Mouse (Mus musculus): ENCODE data around the gene Lin7c.

Gene Lin7c

DNA sequence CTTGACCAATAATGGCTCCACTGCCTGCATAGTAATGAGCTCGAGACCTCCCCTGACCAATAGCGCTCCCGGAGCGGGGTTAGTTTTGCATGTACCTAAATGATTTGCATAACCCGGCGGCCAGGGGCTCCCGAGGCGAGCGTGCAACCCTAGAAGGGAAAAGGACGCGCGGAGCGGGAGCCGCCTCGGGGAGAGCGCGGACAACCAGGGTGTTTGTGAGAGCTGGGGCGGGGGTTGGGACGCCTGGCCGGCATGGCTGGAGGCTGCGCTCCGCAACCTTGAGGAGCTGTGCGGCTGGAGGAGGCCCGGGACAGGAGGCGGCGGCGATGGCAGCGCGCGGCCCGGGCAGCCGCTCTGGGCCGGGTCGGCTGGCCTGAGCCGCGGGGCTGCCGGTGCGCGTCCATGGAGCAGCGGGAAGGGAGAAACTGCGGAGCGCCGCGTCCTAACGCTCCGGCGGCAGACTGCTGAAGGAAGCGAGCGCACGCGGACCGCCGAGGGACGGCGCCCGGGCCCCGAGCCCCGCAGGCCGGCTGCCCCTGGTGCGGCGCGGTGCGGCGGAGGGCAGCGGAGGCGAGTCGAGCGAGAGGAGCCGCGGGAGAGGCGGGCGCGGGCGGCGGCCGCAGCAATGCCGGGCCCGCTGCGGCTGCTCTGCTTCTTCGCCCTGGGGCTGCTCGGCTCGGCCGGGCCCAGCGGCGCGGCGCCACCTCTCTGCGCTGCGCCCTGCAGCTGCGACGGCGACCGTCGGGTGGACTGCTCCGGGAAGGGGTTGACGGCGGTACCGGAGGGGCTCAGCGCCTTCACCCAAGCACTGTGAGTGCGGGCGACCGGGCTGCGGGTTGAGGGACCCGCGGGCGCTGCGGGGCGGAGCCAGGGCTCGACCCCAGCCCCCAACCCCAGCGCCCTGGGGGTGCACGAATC is 27.1 kb downstream of the Lin7c start, which contains the start of gene Lgr4:
Lgr4 (plus strand) TSS at position 152 of the 918 bp plus-strand sequence.
- peak; percentile 99 for DNase-seq (ENCODE audit: low spot score)

DNA sequence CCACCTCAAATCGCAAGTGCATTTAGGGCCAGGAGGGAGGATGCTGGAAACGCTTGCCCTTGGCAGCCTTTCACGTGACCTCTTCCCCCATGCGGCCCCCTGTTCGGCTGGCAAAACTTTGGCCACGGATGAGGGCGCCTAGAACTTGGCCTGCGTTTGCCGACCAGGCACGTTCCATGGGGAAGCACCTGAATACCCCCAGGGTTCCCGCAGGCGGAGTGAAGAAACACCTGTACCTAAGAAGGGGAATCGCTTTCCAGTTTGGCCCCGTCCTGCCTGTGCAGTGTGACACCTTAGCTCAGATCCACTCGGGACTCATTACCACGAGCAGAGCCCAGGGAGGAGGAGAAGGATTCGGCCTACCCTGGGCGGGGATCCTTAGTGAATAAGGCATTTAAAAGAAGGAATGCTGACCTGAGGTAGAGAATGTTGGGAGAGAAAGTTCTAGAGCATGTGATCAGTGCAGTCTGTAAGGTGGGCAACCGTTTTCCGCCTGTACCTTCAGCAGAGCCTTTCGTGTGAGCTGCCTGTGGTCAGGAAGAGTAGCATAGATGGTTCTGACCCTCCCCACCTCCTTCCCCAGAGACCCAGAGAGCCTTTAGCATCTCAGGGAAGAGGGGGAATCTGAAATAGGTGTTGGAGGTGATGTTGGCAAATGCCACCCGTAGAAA is 28.1 kb downstream of the Lin7c start:
- DNase-seq (ENCODE audit: low spot score): peak; percentile 49

GRCm38 (mm10) chr2:109920471-109920870 is 29.8 kb downstream of the Lin7c start:
- peak; percentile 77 for DNase-seq (ENCODE audit: low spot score)

DNA sequence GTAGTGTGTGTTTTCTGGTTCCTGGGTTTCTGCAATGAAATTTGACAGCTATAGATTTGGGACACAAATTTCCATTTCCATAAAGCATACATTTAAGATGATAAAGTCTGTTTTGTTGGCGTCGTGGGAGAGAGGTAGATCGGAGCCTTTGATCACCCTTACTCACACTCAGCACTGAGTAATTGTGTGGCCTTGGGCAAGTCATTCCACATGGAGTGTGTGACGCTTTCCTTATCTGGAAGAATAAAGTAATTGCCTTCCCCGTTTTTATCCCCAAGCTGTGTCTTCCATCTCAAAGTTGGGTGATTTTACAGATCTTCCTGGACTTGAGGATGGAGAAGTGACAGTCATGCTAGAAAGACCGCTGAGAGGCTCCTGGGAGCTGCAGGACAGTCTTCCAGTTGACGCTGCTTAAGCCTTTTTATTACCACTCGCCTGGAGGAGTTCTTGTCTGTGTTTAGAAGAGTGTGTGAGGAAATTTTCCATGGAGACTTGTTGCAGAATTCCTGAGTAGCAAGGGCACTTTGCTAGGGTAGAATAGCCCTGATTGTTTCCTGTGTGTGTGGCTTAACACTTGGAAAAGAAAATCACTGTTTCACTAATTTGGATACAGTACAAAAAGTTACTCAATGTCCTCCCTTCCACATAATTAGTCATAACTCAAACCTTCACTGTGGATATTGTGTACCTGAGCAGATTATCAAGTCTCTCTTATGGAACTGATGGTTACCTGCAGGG is 30.8 kb downstream of the Lin7c start:
- DNase-seq (ENCODE audit: low spot score): peak; percentile 57

- peak; percentile 61 for DNase-seq (ENCODE audit: low spot score)
These were observed 31.7 kb downstream of the Lin7c start for GRCm38 (mm10) chr2:109922306-109922705.

GRCm38 (mm10) chr2:109923031-109923430 is 32.4 kb downstream of the Lin7c start:
- peak; percentile 63 for DNase-seq (ENCODE audit: low spot score)

GRCm38 (mm10) chr2:109923945-109924344 is 33.3 kb downstream of the Lin7c start:
- DNase-seq (ENCODE audit: low spot score): peak; percentile 26

GRCm38 (mm10) chr2:109926984-109927383 is 36.3 kb downstream of the Lin7c start:
- no peak for DNase-seq (ENCODE audit: low spot score)

- no peak for DNase-seq (ENCODE audit: low spot score)
These were observed 36.8 kb downstream of the Lin7c start for GRCm38 (mm10) chr2:109927446-109927845.

DNA sequence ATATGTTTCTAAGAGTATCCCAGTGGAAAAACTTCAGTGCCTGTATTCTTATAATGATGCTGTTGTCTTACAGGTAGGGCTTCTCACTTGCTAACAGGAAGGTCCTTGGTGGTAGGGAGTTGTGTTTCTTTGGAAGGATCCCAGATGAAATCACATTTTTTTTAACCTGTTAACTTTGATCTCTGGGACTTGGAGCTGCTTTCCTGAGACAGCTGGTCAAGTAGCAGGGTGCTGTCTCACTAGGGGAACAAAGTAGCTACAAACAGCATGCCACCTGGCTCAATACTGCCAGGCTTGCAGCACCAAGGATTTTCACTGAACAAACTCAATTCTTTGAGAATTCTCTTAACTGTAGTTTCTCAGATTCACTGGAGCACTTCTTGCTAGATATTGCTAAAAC is 37.2 kb downstream of the Lin7c start:
- DNase-seq (ENCODE audit: low spot score): no peak

GRCm38 (mm10) chr2:109928791-109929190 is 38.1 kb downstream of the Lin7c start:
- DNase-seq (ENCODE audit: low spot score): no peak

DNA sequence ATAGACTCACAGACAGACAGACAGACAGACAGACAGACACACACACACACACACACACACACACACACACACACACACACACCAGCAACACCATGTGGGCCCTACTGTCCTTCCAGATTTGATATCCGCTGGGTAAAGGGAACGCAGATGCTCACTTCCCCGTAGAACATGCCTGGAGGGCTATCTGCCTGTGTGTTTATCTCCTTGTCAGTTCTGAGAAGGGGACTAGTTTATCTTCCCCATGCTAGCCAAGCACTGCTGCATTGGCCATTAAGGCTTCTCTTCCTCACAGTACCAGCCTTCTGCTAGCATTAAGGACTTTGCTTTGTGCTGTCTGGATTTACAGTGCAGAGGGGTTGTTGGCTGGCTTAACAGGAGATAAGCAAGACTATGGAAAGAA is 38.6 kb downstream of the Lin7c start:
- no peak for DNase-seq (ENCODE audit: low spot score)

- no peak for DNase-seq (ENCODE audit: low spot score)
These were observed 39.7 kb downstream of the Lin7c start for GRCm38 (mm10) chr2:109930366-109930765.

DNA sequence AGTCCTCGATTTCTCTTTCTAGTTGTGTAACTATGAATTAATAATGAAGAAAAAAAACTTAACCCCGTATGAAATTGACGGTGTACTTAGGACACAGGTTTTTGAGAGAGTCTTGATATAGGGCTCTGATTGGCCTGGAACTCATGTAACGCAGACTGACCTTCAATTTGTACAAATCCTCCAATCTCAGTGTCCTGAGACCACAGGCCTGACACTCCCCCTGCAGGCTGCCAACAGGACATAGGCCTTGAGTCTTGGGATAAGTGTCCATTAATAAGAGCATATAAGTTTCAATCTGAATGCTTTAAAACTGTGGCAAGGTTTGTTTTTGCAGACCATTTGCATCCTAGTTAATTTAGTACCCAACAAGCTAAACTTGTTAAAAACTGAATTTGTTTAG is 40.1 kb downstream of the Lin7c start:
- no peak for DNase-seq (ENCODE audit: low spot score)

GRCm38 (mm10) chr2:109931978-109932780 is 41.5 kb downstream of the Lin7c start:
- DNase-seq (ENCODE audit: low spot score): no peak

DNA sequence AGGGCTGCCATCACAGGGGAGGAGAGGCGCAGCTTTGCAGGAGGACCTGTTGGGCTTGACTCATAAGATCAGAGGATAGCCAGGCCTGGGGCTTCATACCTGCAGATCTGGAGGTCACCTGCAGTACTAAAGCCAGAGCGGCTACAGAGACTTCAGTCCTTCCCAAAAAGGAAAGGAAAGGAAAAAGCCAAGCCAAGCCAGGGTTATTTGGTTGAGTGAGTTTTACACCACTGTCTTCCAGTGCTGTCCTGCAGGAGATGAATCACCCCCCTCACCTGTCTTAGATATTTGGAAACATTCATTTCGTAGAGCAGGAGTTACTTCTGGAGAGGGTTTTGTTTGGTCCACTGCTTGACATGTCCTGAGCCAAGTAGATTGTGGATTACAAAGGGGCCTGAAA is 42.5 kb downstream of the Lin7c start:
- DNase-seq (ENCODE audit: low spot score): no peak

GRCm38 (mm10) chr2:109934086-109934485 is 43.4 kb downstream of the Lin7c start:
- DNase-seq (ENCODE audit: low spot score): no peak

- peak; percentile 38 for DNase-seq (ENCODE audit: low spot score)
These were observed 44.5 kb downstream of the Lin7c start for GRCm38 (mm10) chr2:109935194-109935593.

DNA sequence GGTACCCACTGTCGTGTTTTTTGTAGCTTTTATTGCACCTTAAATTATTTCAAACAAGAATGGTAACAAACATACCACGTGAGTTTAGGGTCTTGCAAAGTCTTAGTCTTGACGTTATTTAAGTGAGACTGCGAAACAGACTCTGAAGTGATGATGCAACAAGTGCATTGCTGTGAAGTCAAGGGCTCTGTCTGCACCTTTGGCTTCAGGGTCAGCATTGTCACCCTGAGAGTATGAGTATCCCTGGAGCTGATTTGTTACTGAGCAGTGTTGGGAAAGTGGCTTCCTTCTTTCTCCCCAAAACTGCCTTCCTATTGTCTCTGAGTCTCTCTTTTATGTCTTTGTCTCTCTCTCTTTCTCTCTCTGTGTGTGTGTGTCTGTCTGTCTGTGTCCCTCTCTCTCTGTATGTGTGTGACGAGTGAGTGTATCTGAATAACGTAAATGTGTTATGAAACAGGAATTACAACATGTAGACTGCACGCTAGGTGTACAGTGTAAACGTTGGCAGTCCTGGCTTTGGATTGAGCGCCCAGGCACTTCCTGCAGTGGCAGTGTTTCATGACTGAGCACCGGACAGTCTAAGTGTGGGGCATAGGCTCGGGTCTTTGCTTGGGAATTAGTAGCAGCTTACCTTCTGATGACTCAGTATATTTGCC is 45.2 kb downstream of the Lin7c start:
- no peak for DNase-seq (ENCODE audit: low spot score)

DNA sequence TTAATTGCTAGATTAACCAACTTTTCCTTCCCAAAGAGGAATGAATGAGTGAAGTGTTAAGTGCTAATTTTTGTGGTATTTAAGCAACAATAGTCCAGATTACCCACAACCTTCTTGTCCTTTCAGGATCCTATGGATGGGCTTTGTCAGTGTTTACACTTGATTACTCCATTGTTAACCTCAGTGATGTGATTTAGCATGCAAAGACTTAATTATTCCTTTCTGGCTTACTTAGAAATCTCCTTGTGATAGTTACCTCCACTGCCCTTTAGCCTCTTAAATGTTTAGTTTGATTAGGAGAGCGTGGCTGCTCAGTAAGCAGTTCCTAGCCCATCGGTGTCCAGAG is 45.7 kb downstream of the Lin7c start:
- no peak for DNase-seq (ENCODE audit: low spot score)

DNA sequence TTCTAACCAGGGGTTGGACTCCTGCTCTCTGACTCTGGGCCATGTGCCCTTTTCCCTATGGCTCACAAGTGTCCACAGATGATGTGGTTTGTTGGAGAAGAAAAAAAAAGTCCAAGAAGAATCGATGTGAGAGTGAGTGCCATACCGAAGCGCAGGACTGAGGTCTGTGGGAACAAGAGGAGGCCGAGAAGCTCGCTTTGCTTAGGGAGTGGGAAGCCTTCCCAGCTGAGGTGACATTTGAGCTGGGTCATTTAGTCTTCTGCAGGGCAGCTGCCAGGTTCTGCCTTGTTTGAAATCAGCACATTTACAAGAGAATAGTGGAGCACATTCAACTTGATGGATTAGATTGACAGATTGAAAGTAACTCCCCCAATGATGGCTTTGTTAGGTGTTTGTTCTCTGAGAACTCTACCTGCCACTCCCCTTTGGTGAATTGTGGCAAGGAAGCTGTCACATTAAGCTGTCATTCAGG is 51.4 kb downstream of the Lin7c start:
- peak; percentile 37 for DNase-seq (ENCODE audit: low spot score)
